Mouse (Mus musculus) right cerebral cortex, adult 18-20 months (tissue): ENCODE measurements at regions not wholly inside any gene's neighbourhood (a gene's known extent, or its start where the extent isn't known, plus 50 kb on each side); places are given as distances from the start of the nearest gene placed in this dataset.

ENCODE experiments used
- DNase-seq: peaks from one replicate; pipeline ENCODE4 v3.0.0; 2022; ENCODE audit warnings: mixed read lengths

DNA sequence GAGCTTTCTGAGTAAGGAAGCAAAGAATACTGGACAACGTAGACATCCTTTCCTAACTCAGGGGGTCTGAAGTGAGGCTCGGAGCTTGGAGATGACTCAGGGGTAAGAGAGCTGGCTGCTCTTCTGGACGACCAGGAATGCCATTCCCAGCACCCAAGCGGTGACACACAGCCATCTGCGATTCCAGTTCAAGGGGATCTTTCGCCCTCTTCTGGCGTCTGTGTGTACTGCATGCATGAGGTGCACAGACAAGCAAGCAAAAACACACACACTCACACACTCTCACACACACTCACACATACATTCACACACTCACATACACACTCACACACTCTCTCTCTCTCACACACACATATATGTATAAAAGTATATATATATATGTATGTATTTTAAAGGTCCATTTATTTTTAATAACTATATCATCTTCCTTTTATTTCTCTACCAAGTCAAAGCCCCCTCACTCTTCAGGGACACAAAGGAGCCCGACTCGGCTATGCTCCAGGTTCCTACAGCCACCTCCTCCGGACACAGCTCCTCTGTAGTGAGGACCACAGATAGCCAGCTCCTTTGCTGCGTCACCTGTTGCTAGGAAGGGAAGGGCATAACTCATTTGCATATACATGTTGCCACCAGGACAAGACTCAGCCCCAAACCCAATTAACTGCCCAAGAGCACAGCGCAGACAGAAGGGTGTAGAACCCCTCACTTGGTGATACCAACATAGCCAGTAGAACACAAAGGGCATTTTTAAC, 91.9 kb upstream of the Smad3 start:
- no peak for DNase-seq

DNA sequence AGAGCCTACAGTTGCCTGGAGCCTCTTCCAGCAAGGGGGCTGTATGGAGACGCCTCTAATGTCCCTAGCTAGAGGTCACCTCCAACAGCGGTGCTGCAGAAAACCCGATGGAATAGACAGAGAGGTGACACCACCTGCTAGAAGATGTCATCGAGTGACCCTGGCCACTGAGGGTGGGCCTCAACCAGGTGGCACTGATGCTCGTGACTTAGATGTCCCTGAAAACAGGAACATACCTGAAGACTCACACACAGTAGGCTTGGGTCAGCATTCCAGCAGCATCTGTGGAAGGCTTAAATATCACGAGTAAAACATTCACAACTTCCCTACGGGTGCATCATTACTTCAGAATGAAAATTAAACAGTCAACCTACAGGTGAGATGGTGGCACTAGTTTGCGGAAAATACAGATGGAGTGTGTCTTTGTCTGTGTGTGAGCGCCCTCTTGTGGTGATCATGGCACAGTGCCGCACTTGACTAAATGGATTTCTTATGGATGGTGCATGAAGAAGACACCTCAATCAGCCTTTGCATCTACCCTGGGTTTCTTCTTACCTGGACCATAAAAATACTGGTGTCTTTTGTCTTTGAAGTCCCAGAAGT, 86.2 kb upstream of the Smad3 start:
- peak; percentile 57 for DNase-seq

DNA sequence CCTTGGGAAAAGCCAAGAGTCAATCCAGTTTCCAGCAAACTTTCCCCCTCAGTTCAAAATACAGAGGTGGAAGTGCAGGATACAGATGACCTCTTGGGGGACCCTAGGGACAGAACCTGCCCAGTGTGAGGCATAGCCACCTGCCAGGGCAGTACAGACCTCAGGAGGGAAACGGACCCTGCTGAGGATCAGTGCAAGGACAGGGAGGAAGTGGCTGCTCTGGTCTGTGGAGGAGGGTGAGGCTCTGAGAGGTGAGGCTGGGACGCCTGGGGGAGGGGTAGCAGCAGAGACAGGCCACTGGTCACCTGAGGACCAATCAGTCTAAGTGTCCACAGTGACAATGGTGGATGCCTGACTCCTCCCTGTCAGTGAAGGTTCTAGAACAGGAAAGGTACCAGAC, 85.6 kb upstream of the Smad3 start:
- DNase-seq: no peak

DNA sequence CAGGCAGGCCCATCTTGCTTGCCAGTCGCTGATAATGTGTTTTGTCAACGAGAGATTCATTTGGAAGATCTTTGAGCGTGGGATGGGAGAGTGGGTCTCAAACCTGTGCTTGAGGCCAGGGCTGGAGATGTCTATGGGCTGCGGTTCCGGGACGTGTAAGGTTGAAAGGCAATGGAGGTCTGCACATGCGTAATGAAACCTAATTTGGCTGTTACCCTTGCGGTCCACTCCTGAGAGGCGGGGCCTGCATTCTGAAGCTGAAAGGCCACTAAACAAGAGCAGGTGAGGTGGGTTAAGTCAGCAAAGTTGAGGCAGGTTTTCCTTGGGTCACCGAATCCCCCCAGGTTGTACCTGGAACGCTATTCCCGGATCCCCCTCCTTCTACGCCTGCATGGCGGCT, 83.3 kb upstream of the Smad3 start:
- DNase-seq: no peak

DNA sequence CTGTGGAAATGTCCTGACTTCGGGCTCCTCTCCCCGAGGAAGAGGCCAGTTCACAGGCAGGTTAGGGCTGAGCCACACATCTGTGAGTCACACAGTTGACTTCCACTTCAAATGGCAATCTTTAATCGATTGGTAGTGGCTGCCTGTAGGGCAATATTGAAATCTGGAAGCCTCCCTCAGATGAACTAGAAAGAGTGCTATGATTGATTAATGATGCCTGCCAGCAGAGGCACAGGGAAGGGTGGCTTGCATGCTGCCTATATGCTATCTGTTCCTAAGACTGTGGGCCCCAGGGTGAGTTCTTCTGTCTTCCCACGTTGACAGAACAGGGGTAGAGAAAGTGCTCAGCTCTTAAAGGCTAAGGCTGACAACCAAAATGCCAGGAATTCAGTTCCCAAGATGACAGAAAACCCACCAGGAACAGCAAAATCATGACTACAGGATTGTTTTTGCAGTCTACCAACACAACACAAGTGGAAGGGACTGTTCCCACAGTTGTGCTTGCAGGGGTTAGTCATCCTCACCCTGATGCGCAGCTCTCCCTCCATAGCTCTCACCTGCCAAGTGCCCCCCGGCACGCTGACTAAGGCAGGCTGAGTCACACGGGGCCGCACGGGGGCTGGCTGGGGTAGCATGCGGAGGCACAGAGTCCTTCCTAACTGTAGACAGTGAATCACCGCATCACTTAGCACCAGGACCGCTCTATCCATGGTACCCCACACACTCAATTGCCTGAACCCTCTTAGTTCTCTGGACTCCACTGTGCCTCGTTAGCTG, 81.4 kb upstream of the Smad3 start:
- peak; percentile 86 for DNase-seq

DNA sequence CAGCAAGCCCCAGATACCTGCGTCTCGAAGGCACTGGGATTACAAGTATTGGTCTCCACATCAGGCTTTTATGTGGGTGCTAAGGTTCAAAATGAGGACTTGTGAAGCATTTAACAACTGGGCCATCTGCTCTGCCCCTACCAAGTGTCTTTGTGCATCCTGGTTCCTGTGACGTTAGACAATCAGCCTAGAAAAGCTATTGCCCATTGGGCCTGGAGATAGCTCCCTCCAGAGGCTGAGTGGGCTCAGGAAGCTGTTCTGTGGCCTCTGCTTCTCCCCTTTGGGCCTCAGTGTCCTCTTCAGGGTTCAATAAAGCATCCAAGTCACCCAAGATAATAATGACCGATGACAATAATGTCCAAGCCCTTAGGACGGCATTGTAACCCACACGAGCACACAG, 79.8 kb upstream of the Smad3 start:
- DNase-seq: peak; percentile 36

DNA sequence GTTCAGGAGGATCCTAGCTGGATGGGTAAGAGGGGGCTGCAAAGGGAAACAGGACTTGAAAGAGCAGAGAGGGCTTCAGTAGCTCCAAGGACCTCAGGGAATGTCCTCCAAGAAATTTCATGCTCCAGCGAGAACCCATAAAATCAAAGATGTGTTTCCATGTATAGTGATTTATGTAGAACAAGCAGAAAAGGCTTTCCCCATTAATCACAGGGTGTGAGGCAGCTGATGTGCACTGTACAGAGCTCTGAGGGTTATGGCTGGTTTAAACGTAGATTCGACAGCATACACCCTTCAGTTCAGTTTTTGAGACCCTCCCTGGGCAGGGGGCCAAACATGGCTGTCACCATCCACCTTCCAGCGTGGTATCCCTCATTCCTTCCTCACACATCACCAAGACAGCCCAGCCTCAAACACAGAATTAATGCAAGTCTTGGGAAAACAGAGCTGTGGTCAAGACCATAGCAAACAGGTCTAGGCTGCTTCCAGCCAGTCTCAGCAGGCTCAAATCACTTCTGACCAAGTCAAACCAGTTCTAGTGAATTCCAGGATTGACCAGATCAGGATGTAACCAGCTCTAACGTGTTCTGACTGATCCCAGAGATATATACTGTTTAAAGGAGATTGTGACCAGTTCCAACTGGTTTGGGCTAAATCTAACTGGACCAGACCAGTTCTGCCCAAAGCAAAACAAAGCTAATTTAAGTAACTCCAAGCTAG, 78.9 kb upstream of the Smad3 start:
- DNase-seq: no peak

DNA sequence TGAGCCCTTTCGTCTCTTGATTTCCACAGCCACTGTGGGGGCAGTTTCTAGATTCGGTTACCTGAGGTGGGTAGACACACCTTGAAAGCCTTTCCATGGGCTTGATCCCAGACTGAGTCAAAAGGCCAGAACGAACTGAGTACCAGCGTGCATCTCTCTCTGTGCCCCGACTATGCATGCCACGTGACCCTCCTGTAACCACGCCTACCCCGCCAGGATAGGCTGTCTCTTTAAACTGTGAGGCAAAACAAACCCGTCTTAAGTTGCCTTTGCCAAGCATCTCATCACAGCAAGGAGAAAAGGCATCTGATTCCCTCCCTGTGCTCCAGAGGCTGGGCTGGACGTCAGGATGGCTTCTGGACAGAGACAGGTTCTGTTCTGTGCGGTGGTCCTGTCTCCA, 78.2 kb upstream of the Smad3 start:
- DNase-seq: no peak

DNA sequence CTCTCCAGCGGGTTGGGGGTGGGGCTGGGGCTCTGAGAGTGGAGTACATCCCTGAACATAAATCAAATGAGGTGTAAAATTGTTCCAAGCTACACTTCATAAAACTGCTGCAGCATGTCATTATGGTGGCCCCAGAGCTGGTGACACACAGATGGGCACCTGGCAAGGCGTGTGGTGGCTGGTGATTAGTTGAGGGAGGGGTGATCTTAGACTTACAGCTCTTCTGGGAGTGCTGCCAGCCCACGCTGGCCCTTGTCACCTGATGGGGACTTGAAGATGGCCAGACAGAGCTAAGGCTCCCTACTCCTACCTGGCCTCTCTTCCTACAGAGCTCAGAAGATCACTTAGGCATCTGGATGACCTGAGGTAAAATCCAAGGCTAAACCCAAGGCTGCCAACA, 76.6 kb upstream of the Smad3 start:
- DNase-seq: no peak

DNA sequence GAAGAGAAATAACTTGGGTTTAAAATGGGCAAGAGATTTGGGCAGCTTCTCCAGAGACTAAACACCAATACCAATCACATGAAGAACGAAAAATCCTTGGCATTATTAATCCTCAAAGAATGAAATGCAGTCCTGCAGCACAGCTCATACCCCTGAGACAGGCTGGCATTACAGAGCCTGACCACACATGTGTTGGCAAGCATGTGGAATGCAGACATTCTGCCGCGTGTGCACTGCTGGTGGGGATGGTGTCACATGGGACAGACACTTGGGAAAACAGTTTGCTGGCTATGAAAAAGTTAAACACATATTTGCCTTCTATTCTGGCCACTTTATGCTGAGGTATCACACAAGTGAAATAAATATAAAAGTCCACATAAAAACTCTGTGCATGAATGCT, 60.4 kb upstream of the Smad3 start:
- no peak for DNase-seq

DNA sequence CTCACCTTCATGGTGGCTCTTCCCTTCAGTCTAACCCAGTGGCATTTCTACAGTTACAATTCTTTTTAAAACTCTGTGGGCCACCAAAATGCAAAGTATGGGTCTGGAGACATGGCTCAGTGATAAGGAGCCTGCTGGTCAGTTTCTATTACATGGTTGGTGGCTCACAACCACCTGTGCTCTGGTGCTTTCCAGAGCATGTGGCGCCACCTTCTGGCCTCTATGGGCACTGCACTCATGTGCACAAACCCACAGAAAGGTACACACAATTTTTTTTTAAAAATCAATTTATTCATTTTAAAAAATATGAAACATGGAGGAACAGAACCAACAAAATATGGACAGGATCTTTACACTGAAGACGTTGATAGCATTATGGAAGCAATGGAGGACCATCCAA, 58.7 kb upstream of the Smad3 start:
- DNase-seq: no peak

DNA sequence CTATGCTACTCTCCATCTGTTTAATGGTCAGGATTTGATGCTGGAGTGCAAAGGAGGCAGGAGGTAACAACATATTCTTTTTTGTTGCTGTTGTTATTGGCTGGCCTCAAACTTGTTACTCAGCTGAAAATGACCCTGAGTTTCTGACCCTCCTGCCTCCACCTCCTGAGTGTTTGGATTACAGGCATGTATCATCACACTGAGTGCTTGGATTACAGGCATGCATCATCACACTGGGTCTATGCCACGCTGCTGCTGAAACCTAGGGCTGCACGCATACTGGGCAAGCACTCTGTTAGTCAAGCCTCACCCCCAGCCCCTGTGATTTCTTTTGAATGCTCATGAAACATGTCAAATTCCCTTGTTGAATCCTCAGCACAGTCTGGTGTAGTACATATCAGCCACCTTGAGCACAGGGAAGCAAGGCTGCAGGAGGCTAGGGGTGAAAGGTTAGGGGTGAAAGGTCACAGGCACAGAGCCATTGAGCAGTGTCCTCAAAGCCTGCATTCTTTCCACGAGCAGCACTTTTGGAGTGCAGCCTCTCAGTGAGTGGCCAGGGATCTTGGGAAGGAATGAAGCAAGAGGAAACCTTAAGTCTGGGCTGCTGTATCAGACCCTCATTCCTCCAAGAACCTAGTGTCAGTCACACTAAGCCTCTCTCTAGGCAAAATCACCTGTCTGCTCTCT, 52.2 kb upstream of the Smad3 start:
- no peak for DNase-seq
